Mouse (Mus musculus): Measurements from ENCODE around the gene Sowahc.

DNA sequence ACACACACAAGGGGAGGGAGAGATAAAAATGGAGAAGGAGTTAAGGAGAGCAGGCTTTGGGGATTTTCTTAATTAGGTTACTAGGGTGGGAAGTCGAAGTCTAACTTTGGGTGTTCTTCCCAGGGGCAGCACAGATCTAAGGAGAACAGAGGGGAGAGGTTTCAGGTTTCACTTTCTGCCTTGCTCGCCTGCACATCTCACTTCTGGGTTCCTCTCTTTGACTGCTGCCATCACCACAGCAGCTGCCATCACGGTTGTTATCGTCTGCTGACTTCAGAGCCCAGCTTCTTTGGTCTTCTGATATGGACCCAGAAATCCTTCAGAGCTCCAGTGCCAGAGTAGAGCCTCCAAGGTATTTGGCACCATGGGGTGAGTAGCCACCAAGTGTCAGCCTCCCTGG is 46.4 kb downstream of the Sowahc start:
- TF ChIP-seq CTCF (IDR thresholded peaks at IDR 0.05), result no peak
- TF ChIP-seq EP300 (IDR thresholded peaks at IDR 0.05), result no peak

Measured in lung, postnatal 0 days (tissue).